In the genomic region with DNA sequence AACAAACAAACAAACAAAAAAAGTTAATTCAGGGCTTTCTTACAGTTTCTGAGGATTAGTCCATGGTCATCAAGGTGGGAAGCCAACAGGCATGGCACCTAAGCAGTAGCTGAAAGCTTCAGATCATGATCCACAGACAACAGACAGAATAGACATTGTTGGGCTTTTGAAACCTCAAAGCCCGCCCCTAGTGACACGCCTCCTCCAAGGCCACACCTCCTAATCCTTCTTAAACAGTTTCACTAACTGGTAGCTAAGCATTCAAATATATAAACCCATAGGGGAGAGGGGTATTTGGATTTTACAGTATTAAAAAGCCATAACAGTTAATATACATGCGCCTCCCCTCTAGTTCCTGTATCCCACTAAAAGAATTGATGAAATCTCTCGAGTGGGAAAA, we compare ENCODE assay signal across 19 mouse cellular contexts.
"Had no signal": no experiment of that assay in that cellular context is flagged by ENCODE, and none has a peak within 500 bp of the region (broad histone marks: within the 10 kb centered on the region; RNA-seq: fewer than 3 reads in every experiment).

No protein-coding gene starts in this region.

- H3K36me3 ChIP-seq: limb, embryonic 13.5 days; liver, embryonic 12.5 days; liver, embryonic 15.5 days; lung, embryonic 15.5 days had no signal

- H3K4me3 ChIP-seq: layer of hippocampus, adult 2 months; limb, embryonic 13.5 days; liver, embryonic 12.5 days; liver, embryonic 15.5 days; lung, embryonic 15.5 days had no signal

- H3K27ac ChIP-seq: kidney, postnatal 0 days; layer of hippocampus, adult 2 months; limb, embryonic 13.5 days; liver, embryonic 12.5 days; liver, embryonic 15.5 days; lung, embryonic 15.5 days had no signal

- H3K27me3 ChIP-seq: limb, embryonic 13.5 days; liver, embryonic 12.5 days; liver, embryonic 15.5 days; lung, embryonic 15.5 days had no signal

- DNase-seq: kidney, adult 18-20 months; kidney, adult 9 months; kidney, postnatal 25 days; layer of hippocampus, adult 9-11 months; liver; lung, adult 18-20 months; lung, postnatal 10 days; lung, postnatal 36 days; midbrain, embryonic 14.5 days; right cerebral cortex, postnatal 14 days; spleen, adult 18-20 months; thymus, adult 18-20 months; thymus, postnatal 36 days had no signal

- ATAC-seq: liver, embryonic 12.5 days had no signal

- H3K9ac ChIP-seq: limb, embryonic 13.5 days; liver, embryonic 12.5 days; liver, embryonic 15.5 days; lung, embryonic 15.5 days had no signal
